ENCODE assay signal across 17 mouse cellular contexts in genomic region chr8:126381299-126381698, GRCm38 (mm10).
"Had no signal": no experiment of that assay in that cellular context is flagged by ENCODE, and none has a peak within 500 bp of the region (broad histone marks: within the 10 kb centered on the region; RNA-seq: fewer than 3 reads in every experiment).

No protein-coding gene starts in this region.

- DNase-seq: lung, adult 2 months; lung, postnatal 14 days; lung, postnatal 36 days; right cerebral cortex, postnatal 14 days; thymus, adult 2 months; thymus, postnatal 25 days; thymus, postnatal 4 days had no signal

- H3K4me1 ChIP-seq: lung, embryonic 15.5 days; midbrain, embryonic 13.5 days; midbrain, embryonic 15.5 days; neural tube, embryonic 12.5 days; stomach, embryonic 15.5 days had no signal

- ATAC-seq: lung, postnatal 0 days; midbrain, embryonic 13.5 days; midbrain, embryonic 15.5 days had no signal

- H3K4me3 ChIP-seq: lung, embryonic 15.5 days; megakaryocyte, embryonic 14.5 days; midbrain, embryonic 13.5 days; midbrain, embryonic 15.5 days; neural tube, embryonic 12.5 days; stomach, embryonic 15.5 days had no signal

- H3K36me3 ChIP-seq: lung, embryonic 15.5 days; midbrain, embryonic 13.5 days; midbrain, embryonic 15.5 days; neural tube, embryonic 12.5 days; stomach, embryonic 15.5 days had no signal

- H3K4me2 ChIP-seq: lung, embryonic 15.5 days; midbrain, embryonic 11.5 days; midbrain, embryonic 13.5 days; midbrain, embryonic 15.5 days; neural tube, embryonic 12.5 days; stomach, embryonic 15.5 days had no signal

- H3K9me3 ChIP-seq: lung, embryonic 15.5 days; megakaryocyte, embryonic 14.5 days; midbrain, embryonic 13.5 days; midbrain, embryonic 15.5 days; neural tube, embryonic 12.5 days; stomach, embryonic 15.5 days had no signal

- H3K27ac ChIP-seq: lung, embryonic 15.5 days; macrophage; midbrain, embryonic 13.5 days; midbrain, embryonic 15.5 days; neural tube, embryonic 12.5 days; stomach, embryonic 15.5 days; stomach, postnatal 0 days had no signal

- H3K9ac ChIP-seq: lung, embryonic 15.5 days; midbrain, embryonic 13.5 days; midbrain, embryonic 15.5 days; neural tube, embryonic 12.5 days; stomach, embryonic 15.5 days had no signal

- H3K27me3 ChIP-seq: lung, embryonic 15.5 days; midbrain, embryonic 15.5 days; neural tube, embryonic 12.5 days; stomach, embryonic 15.5 days had no signal
